Mouse (Mus musculus) testis, adult 2 months (tissue): ENCODE results near the gene Cox10. TPM values are rescaled to one million over a fixed set of nuclear protein-coding genes. Genes with fewer than 3 reads are reported as not detected.

Experiments used
- H3K27ac ChIP-seq: fragments of 200-500 bp; 2 replicates; pipeline ENCODE4 v1.5.1; 2012; ENCODE audit warnings: low read depth, low read length; ENCODE audit not compliant: control insufficient read depth, insufficient read depth
- H3K27me3 ChIP-seq: fragments of 200-500 bp; 2 replicates; pipeline ENCODE4 v1.6.1; 2012; ENCODE audit warnings: mild to moderate bottlenecking, low read length, moderate library complexity; ENCODE audit not compliant: control insufficient read depth, insufficient read depth
- H3K36me3 ChIP-seq: fragments of 200-500 bp; 2 replicates; pipeline ENCODE4 v1.6.1; 2012; ENCODE audit warnings: mild to moderate bottlenecking, low read length; ENCODE audit not compliant: control insufficient read depth, insufficient read depth
- H3K4me1 ChIP-seq: fragments of 200-500 bp; 2 replicates; pipeline ENCODE4 v1.6.1; 2012; ENCODE audit warnings: low read length; ENCODE audit not compliant: control insufficient read depth, insufficient read depth
- H3K4me3 ChIP-seq: fragments of 200-500 bp; 2 replicates; pipeline ENCODE4 v1.5.1; 2012; ENCODE audit warnings: low read depth, mild to moderate bottlenecking, low read length, moderate library complexity, mixed read lengths; ENCODE audit not compliant: control insufficient read depth
- CTCF ChIP-seq: fragments of 200-500 bp; IDR thresholded peaks from 2 replicates; pipeline ENCODE4 v1.5.1; 2012; ENCODE audit warnings: low read depth, mild to moderate bottlenecking, inconsistent platforms, low read length, moderate library complexity; ENCODE audit not compliant: control insufficient read depth, insufficient read depth, insufficient replicate concordance
- POLR2A ChIP-seq: fragments of 200-500 bp; IDR thresholded peaks from 2 replicates; pipeline ENCODE4 v1.6.1; 2012; ENCODE audit warnings: low read depth, mild to moderate bottlenecking, inconsistent platforms, low read length, moderate library complexity; ENCODE audit not compliant: control insufficient read depth
- polyA plus RNA-seq: library from polyadenylated mRNA; depleted of rRNA; stranded (reverse); fragments of >200 nt; gene quantifications from 2 replicates; pipeline ENCODE4 v1.2.3, GENCODE M21; 2012

Gene Cox10
- polyA plus RNA-seq, 1 experiment = 11.9 TPM

- no peaks in the 10 kb centered on the region for H3K27me3 ChIP-seq
- no peak overlapping the region for H3K27ac ChIP-seq
- TF ChIP-seq CTCF (no peak), POLR2A (no peak)
- H3K4me3 ChIP-seq = no peak overlapping the region
- H3K4me1 ChIP-seq = no peaks in the 10 kb centered on the region
- H3K36me3 ChIP-seq = no peaks in the 10 kb centered on the region
Observed at GRCm38 (mm10) chr11:64047432-64047831, 31.8 kb downstream of the Cox10 start.

GRCm38 (mm10) chr11:64045041-64045440 is 34.2 kb downstream of the Cox10 start:
- TF ChIP-seq POLR2A (no peak), CTCF (no peak)
- Histone ChIP-seq H3K4me3 (no peak overlapping the region), H3K27me3 (no peaks in the 10 kb centered on the region), H3K36me3 (no peaks in the 10 kb centered on the region), H3K4me1 (no peaks in the 10 kb centered on the region), H3K27ac (no peak overlapping the region)

GRCm38 (mm10) chr11:64044024-64044423 is 35.2 kb downstream of the Cox10 start:
- no peak overlapping the region for H3K4me3 ChIP-seq
- TF ChIP-seq POLR2A = no peak
- no peak for TF ChIP-seq CTCF
- H3K27me3 ChIP-seq = no peaks in the 10 kb centered on the region
- H3K4me1 ChIP-seq = no peaks in the 10 kb centered on the region
- H3K36me3 ChIP-seq = no peaks in the 10 kb centered on the region
- no peak overlapping the region for H3K27ac ChIP-seq

GRCm38 (mm10) chr11:64041281-64041680 is 38.0 kb downstream of the Cox10 start:
- Histone ChIP-seq H3K27ac (no peak overlapping the region), H3K4me3 (no peak overlapping the region), H3K4me1 (no peaks in the 10 kb centered on the region), H3K36me3 (no peaks in the 10 kb centered on the region), H3K27me3 (no peaks in the 10 kb centered on the region)
- TF ChIP-seq CTCF = no peak
- no peak for TF ChIP-seq POLR2A

GRCm38 (mm10) chr11:64039600-64039999 is 39.7 kb downstream of the Cox10 start:
- no peak for TF ChIP-seq POLR2A
- H3K4me3 ChIP-seq = no peak overlapping the region
- H3K27me3 ChIP-seq = no peaks in the 10 kb centered on the region
- H3K36me3 ChIP-seq = no peaks in the 10 kb centered on the region
- no peaks in the 10 kb centered on the region for H3K4me1 ChIP-seq
- H3K27ac ChIP-seq = no peak overlapping the region

- no peaks in the 10 kb centered on the region for H3K36me3 ChIP-seq
- no peaks in the 10 kb centered on the region for H3K4me1 ChIP-seq
- no peaks in the 10 kb centered on the region for H3K27me3 ChIP-seq
- H3K4me3 ChIP-seq = no peak overlapping the region
- TF ChIP-seq CTCF (no peak), POLR2A (no peak)
- no peak overlapping the region for H3K27ac ChIP-seq
Observed at GRCm38 (mm10) chr11:64037471-64038125, 41.7 kb downstream of the Cox10 start.

- no peaks in the 10 kb centered on the region for H3K36me3 ChIP-seq
- no peak overlapping the region for H3K4me3 ChIP-seq
- TF ChIP-seq POLR2A = no peak
- TF ChIP-seq CTCF = no peak
- H3K27me3 ChIP-seq = no peaks in the 10 kb centered on the region
- H3K4me1 ChIP-seq = no peaks in the 10 kb centered on the region
- H3K27ac ChIP-seq = no peak overlapping the region
Observed at GRCm38 (mm10) chr11:64036306-64036705, 43.0 kb downstream of the Cox10 start.

GRCm38 (mm10) chr11:64035709-64036108 is 43.6 kb downstream of the Cox10 start:
- Histone ChIP-seq H3K27ac (no peak overlapping the region), H3K36me3 (no peaks in the 10 kb centered on the region), H3K27me3 (no peaks in the 10 kb centered on the region), H3K4me3 (no peak overlapping the region), H3K4me1 (no peaks in the 10 kb centered on the region)
- TF ChIP-seq CTCF (no peak), POLR2A (no peak)
